Mouse (Mus musculus): ENCODE results near the gene Itgb6. TPM values are rescaled to one million over a fixed set of nuclear protein-coding genes. Genes with fewer than 3 reads are reported as not detected.

Gene Itgb6
- polyA plus RNA-seq, 1 experiment from 2014 or later: 1.5 TPM

DNA sequence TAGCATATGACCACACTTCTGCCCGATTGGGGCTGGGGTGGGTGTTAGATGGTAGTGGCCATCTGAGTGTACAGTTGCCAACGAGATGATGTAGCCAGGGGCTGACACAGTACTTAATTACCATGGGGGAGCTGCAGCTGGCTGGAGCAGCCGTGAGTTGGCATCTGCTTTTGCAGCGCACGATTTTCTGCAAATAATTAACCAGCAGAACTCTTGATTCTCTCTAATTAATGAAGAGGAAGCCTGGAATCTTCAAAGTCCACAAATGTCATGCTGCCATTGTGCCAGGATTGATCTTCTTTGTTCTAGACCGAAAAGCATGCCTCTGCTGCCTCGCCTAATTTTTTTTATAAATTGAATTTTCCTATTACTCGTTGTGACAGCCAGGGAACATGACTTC is 8.6 kb downstream of the Itgb6 start:
- H3K27me3 ChIP-seq: no peaks in the 10 kb centered on the region
- in situ Hi-C loops (cut with MboI; ENCODE audit: low pct_unique_long_range_greater_than_20kb): no loop called here
- no peak for DNase-seq (ENCODE audit: low read depth, low spot score)
- CTCF ChIA-PET: interaction anchor here (0.7 to 2.1 kb wide), 4 partner anchors 10 to 21 kb away, joined by 3 to 6 read pairs (median 3); no protein-coding TSS in a partner anchor
- POLR2A ChIA-PET: no interaction called here
- no peak for TF ChIP-seq CTCF (IDR thresholded peaks at IDR 0.05)
- ATAC-seq: peak; percentile 56

DNA sequence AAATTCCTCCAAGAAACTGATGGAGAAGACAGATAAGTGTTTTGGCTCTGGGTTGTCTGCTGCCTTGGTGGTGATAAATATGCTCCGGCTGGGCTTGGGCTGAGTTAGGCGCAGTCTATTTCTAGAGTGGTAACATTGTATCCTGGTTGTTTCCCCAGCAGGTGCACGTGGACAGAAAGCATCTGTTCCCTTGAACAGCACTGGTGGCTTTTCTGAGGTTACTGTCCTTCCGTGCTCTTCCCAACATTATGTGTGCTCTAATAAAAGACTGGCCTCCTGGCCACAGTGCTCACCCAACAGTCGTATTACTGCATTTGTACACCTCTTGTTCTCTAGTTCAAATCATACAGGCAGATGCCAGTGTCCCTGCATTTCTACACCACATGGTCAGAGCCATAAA is 9.6 kb downstream of the Itgb6 start:
- DNase-seq (ENCODE audit: low read depth, low spot score) (no peak), ATAC-seq (no peak)
- ChIA-PET POLR2A (no interaction called here), CTCF (interaction anchor here (1.0 to 2.1 kb wide), 4 partner anchors 9 to 59 kb away, joined by 3 to 6 read pairs (median 3); no protein-coding TSS in a partner anchor)
- in situ Hi-C loops (cut with MboI; ENCODE audit: low pct_unique_long_range_greater_than_20kb): no loop called here
- H3K27me3 ChIP-seq: no peaks in the 10 kb centered on the region
- TF ChIP-seq CTCF (IDR thresholded peaks at IDR 0.05): no peak

DNA sequence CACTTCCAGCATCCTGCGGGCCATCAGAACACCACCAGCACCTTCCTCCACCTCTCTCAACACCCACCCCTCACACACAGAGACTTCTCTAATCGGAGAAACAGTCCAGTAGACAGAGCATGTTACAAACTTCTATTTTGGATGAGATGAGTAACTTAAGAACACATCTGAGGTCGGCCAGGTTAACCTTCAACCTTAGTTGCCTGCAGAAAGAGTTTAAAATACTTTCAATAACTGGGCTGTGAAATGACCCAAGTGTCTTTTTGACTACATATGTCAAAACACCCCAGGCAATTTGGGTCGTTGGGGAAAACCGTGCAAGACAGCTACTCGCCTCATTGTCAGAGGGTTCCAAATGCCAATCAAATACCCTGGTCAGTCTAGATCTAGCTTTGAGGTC is 10.0 kb downstream of the Itgb6 start:
- ATAC-seq (no peak), DNase-seq (ENCODE audit: low read depth, low spot score) (no peak)
- no peaks in the 10 kb centered on the region for H3K27me3 ChIP-seq
- in situ Hi-C loops (cut with MboI; ENCODE audit: low pct_unique_long_range_greater_than_20kb): no loop called here
- ChIA-PET POLR2A (no interaction called here), CTCF (interaction anchor here (1.1 to 2.5 kb wide), 4 partner anchors 8 to 59 kb away, joined by 3 to 13 read pairs (median 10); no protein-coding TSS in a partner anchor)
- no peak for TF ChIP-seq CTCF (IDR thresholded peaks at IDR 0.05)

DNA sequence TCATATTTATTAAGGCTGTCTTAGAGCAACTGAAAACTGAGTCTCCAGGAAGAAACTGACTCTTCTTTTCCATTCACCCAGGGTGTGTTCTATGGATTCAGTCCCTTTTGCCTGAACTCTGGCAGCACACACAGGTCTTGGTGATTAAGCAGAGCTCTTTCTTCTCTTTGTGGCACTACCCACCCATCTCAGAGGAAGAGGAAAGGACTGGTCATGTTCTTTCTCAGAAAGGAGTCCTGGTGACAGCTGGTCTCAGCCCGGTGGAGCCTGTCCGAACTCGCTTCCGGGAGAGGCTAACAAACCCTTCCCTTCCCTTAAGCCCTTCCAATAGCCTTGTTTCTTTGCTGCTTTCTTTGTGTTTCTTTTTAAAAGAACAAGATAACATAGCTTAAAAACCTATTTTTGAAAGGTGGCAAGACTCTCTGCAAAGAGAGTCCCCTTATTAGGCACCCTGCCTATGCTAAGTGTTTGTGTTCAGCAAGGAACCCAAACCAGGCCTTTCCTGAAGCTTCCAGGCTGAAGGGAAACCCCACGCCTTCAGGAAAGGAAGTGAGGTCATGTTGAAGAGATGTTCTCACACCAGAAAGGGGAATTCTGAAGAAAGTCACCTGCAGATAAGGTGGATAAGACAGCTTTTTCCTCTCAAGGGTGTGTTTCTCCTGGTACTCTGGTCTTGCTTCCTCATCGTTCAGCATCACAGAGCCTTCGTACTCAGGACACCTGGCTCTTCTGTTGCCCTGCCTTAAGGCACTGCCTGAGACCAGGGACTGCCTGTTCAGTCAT is 11.2 kb downstream of the Itgb6 start:
- CTCF ChIA-PET: interaction anchor here (0.9 to 2.5 kb wide), 4 partner anchors 9 to 37 kb away, joined by 3 to 13 read pairs (median 8); no protein-coding TSS in a partner anchor
- POLR2A ChIA-PET: no interaction called here
- in situ Hi-C loops (cut with MboI; ENCODE audit: low pct_unique_long_range_greater_than_20kb): no loop called here
- DNase-seq (ENCODE audit: low read depth, low spot score): no peak
- no peak for TF ChIP-seq CTCF (IDR thresholded peaks at IDR 0.05)
- H3K27me3 ChIP-seq: no peaks in the 10 kb centered on the region
- ATAC-seq: no peak

DNA sequence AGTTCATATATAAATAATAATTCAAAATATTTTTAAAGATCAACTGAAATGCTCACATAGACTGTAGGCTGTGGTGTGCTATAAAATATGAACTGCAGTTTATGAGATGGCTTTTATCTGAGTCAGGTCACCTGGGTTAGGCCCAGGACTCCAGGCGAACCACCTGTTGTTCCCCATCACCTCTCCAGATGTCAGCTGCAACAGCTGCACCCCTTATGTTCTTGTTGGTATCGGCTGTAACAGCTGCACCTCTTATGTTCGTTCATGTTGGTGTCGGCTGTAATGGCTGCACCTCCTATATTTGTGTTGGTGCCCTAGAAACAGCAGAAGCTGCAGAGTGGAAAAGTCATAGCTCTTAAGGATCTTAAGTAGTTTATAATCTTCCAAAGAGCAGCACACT is 12.1 kb downstream of the Itgb6 start:
- POLR2A ChIA-PET: no interaction called here
- H3K27me3 ChIP-seq: no peaks in the 10 kb centered on the region
- CTCF ChIA-PET: interaction anchor here (2.2 to 2.5 kb wide), 2 partner anchors 10 to 13 kb away, joined by 13 read pairs; no protein-coding TSS in a partner anchor
- no peak for DNase-seq (ENCODE audit: low read depth, low spot score)
- no peak for ATAC-seq
- TF ChIP-seq CTCF (IDR thresholded peaks at IDR 0.05): no peak
- in situ Hi-C loops (cut with MboI; ENCODE audit: low pct_unique_long_range_greater_than_20kb): no loop called here

DNA sequence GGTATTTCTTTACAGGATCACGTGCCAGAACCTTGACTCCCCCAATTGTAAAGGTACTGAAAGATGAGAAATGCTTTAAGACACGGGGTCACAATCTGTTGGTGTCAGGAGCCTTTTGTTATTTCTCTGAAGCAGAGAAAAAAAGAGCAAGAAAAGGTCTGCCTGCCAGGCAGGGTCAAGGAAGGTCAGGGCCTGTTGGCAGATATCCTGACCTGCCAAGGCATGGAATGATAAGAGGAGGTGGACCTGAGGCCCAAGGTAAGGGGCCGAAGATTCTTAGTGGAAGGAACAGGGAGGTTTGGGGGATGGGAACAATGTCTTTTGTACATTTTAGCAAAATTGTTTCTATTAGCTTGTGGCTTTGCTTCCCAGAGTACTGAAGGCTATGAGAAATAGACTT is 13.8 kb downstream of the Itgb6 start:
- in situ Hi-C loops (cut with MboI; ENCODE audit: low pct_unique_long_range_greater_than_20kb): no loop called here
- H3K27me3 ChIP-seq: no peaks in the 10 kb centered on the region
- DNase-seq (ENCODE audit: low read depth, low spot score) (no peak), ATAC-seq (no peak)
- TF ChIP-seq CTCF (IDR thresholded peaks at IDR 0.05): no peak
- POLR2A ChIA-PET: no interaction called here
- CTCF ChIA-PET: interaction anchor here (1.1 to 1.2 kb wide), 2 partner anchors 11 to 12 kb away, joined by 3 read pairs; no protein-coding TSS in a partner anchor

DNA sequence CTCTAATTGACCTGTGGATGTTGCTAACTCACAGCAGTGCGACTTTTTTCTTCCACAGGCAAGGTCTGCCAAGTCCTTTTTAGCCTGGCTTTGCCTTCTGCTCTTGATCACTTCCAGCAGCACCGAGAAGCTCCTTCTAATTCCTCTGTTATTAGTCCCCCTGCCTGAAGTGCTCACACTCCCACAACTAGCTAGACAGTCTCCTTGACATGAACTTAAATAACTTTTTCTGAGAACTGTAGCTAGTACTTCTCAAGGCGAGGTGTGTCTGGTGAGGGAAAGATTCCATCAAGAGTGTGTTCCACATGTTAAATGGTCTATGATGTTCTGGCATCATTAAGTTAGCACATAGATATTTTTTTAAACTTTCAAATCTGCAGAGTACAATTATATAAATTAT is 15.6 kb downstream of the Itgb6 start:
- H3K27me3 ChIP-seq: no peaks in the 10 kb centered on the region
- ChIA-PET POLR2A (no interaction called here), CTCF (no interaction called here)
- no peak for DNase-seq (ENCODE audit: low read depth, low spot score)
- in situ Hi-C loops (cut with MboI; ENCODE audit: low pct_unique_long_range_greater_than_20kb): no loop called here
- TF ChIP-seq CTCF (IDR thresholded peaks at IDR 0.05): no peak
- ATAC-seq: no peak

DNA sequence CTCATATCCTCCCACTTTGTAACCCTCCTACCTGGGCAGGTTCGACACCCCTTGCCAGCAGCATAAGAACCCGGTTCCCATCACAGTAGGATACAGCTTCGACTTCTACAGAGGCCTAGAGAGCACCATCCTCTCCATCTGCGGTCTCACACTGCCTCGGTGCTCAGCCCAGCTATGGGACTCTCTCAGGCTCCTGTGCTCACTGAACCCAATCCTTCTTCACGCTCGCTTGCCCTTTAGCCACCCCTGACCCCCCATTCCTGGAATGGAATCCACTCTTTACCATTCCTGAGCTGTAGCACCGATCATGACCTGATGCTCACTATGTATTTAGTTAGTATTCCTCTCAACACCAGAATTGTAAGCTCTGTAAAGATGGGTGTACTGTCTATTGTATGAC is 17.0 kb downstream of the Itgb6 start:
- ChIA-PET CTCF (interaction anchor here (1.3 kb wide), 1 partner anchor 743 kb away, joined by 3 read pairs; no protein-coding TSS in a partner anchor), POLR2A (no interaction called here)
- ATAC-seq (no peak), DNase-seq (ENCODE audit: low read depth, low spot score) (no peak)
- TF ChIP-seq CTCF (IDR thresholded peaks at IDR 0.05): no peak
- no peaks in the 10 kb centered on the region for H3K27me3 ChIP-seq
- in situ Hi-C loops (cut with MboI; ENCODE audit: low pct_unique_long_range_greater_than_20kb): no loop called here

DNA sequence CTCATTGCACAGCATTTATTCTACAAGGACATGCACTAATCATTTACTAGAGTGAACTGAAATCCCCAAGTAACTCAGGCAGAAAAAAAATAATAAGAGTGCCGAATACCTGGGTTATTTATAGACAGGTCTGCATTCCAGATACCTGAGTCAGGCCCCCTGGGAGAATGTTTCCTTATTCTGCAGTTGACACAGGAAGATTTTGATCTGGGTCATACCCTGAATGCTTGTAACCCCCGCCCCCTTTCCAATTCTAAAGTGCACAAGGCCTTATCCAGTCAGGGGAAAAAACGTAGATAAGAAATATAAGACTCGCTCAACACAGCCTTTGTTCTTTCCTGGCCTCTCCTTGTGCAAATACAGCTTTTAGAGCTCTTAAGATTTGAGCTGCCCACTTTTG is 19.1 kb downstream of the Itgb6 start:
- CTCF ChIA-PET: interaction anchor here (1.0 to 3.1 kb wide), 5 partner anchors 10 to 69 kb away, joined by 3 to 18 read pairs (median 4); no protein-coding TSS in a partner anchor
- POLR2A ChIA-PET: interaction anchor here (0.6 to 1.2 kb wide), 3 partner anchors 21 to 319 kb away, joined by 3 read pairs; no protein-coding TSS in a partner anchor
- H3K27me3 ChIP-seq: no peaks in the 10 kb centered on the region
- DNase-seq (ENCODE audit: low read depth, low spot score) (peak; percentile 89), ATAC-seq (peak; percentile 78)
- in situ Hi-C loops (cut with MboI; ENCODE audit: low pct_unique_long_range_greater_than_20kb): no loop called here
- no peak for TF ChIP-seq CTCF (IDR thresholded peaks at IDR 0.05)

DNA sequence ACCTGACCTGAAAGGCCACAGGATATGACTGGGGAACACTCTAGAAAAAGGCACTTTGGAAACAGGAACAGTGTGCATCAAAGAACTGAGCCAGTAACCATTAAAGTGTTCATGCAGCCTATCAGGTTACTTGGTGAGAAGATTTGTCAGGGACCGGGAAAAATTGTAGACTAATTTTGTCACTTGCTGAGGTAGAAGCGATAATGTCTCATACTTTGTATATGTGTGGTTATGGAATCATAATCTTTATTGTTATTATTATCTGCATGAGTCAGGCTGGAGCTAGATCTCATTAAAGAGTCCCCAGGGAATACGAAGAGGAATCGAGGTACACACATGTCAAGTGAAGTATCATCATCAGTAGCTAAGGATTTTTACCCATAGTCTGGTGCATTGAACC is 21.5 kb downstream of the Itgb6 start:
- POLR2A ChIA-PET: no interaction called here
- CTCF ChIA-PET: interaction anchor here (0.9 to 1.1 kb wide), 2 partner anchors 10 to 11 kb away, joined by 3 to 4 read pairs; no protein-coding TSS in a partner anchor
- no peaks in the 10 kb centered on the region for H3K27me3 ChIP-seq
- TF ChIP-seq CTCF (IDR thresholded peaks at IDR 0.05): no peak
- ATAC-seq: no peak
- in situ Hi-C loops (cut with MboI; ENCODE audit: low pct_unique_long_range_greater_than_20kb): no loop called here
- no peak for DNase-seq (ENCODE audit: low read depth, low spot score)

DNA sequence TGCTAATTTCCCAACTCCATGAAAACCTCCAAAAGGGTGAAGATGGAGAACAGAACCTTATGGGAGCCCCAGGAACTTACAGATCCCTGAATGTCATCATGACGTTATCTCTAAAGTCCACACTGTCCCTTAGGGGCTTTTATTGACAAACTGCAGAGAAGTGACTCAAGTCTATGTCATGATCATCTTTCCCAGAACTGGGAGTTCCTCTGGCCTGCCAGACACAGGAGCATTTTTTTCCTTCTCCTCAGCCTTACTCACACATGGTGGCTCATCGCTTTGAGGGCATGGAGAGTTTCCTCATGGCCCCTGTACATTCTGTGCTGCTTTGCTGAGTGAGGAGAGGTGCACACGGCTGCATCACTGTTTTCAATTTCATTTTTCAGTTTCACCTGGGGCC is 22.4 kb downstream of the Itgb6 start:
- no peak for DNase-seq (ENCODE audit: low read depth, low spot score)

More for the DNA sequence above, 22.4 kb downstream of the Itgb6 start:
- TF ChIP-seq CTCF (IDR thresholded peaks at IDR 0.05): no peak
- in situ Hi-C loops (cut with MboI; ENCODE audit: low pct_unique_long_range_greater_than_20kb): no loop called here
- POLR2A ChIA-PET: no interaction called here
- H3K27me3 ChIP-seq: no peaks in the 10 kb centered on the region
- no peak for ATAC-seq
- CTCF ChIA-PET: no interaction called here

Data from Patski (cell line).